Mouse (Mus musculus) kidney, embryonic 16.5 days (tissue): ENCODE measurements around the gene Tmem200b. TPM values are rescaled to one million over a fixed set of nuclear protein-coding genes. Genes with fewer than 3 reads are reported as not detected.

Source experiments
- ATAC-seq: fragments of 200-750 bp; cut with Nextera tagmentation; 2 replicates; pipeline ENCODE4 v1.8.0; 2017; ENCODE audit warnings: moderate TSS enrichment; ENCODE audit not compliant: low FRiP score, low TSS enrichment
- H3K27ac ChIP-seq: fragments of 300-500 bp; sonication (generic); 2 replicates; pipeline ENCODE4 v1.5.1; 2014; ENCODE audit warnings: low read length
- H3K27me3 ChIP-seq: fragments of 300-500 bp; sonication (generic); 2 replicates; pipeline ENCODE4 v1.6.1; 2014; ENCODE audit warnings: low read length, control low read depth, mixed read lengths; ENCODE audit not compliant: insufficient read depth
- H3K36me3 ChIP-seq: fragments of 300-500 bp; sonication (generic); 2 replicates; pipeline ENCODE4 v1.6.1; 2014; ENCODE audit warnings: low read length, control low read depth, mixed read lengths; ENCODE audit not compliant: insufficient read depth
- H3K4me1 ChIP-seq: fragments of 300-500 bp; sonication (generic); 2 replicates; pipeline ENCODE4 v1.6.1; 2014; ENCODE audit warnings: low read length, control low read depth, mixed read lengths; ENCODE audit not compliant: insufficient read depth
- H3K4me2 ChIP-seq: fragments of 300-500 bp; sonication (generic); replicated peaks from 2 replicates; pipeline ENCODE4 v1.6.1; 2014; ENCODE audit warnings: low read depth, low read length
- H3K4me3 ChIP-seq: fragments of 300-500 bp; sonication (generic); 2 replicates; pipeline ENCODE4 v1.5.1; 2014; ENCODE audit warnings: mild to moderate bottlenecking, low read length
- H3K9ac ChIP-seq: fragments of 300-500 bp; sonication (generic); replicated peaks from 2 replicates; pipeline ENCODE4 v1.6.1; 2014; ENCODE audit warnings: low read length
- H3K9me3 ChIP-seq: fragments of 300-500 bp; sonication (generic); 2 replicates; pipeline ENCODE4 v1.6.1; 2016; ENCODE audit warnings: low read length, control low read depth
- WGBS: fragments of 180-500 bp; shearing (Covaris S2); extraction: QIAGEN DNeasy Blood & Tissue Kit; methylation state at CpG from one replicate; pipeline ENCODE4 v1.1.7; 2014; 5-methylcytosine and 5-hydroxymethylcytosine counted together
- polyA plus RNA-seq: library from polyadenylated mRNA; unstranded; fragments of >200 nt; fragmentation: Nextera tagmentation; extraction: Ambion mirVana; gene quantifications from 2 replicates; pipeline ENCODE4 v1.2.1, GENCODE M21; 2015

Gene Tmem200b
- polyA plus RNA-seq, 1 experiment from 2014 or later = 1.0 TPM

DNA sequence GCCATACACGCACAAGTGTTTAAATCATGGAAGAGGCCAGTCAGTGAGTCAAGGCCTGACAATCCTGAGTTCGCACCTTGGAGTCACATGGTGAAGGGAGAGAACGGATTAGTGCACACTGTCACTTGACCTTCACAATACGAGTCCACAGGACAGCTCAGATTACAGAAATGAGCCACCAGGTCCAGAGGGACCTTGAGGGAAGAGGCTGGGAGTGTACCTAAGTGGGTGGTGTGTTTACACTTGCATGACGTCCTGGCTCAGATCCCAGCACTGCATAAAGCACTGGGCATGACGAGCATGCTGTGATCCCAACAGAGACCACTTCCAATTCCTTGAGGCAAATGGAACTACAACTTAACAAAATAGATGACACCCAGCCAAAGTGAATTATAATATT is 15.1 kb upstream of the Tmem200b start:
- H3K4me1 ChIP-seq = peaks cover 15% of the 10 kb centered on the region
- WGBS = 34% methylated on average over 6 of the region's 6 CpGs
- no peaks in the 10 kb centered on the region for H3K27me3 ChIP-seq
- H3K27ac ChIP-seq = no peak overlapping the region
- H3K36me3 ChIP-seq = peaks cover 18% of the 10 kb centered on the region
- H3K4me2 ChIP-seq = no peak overlapping the region
- no peak overlapping the region for H3K4me3 ChIP-seq
- H3K9ac ChIP-seq = no peak overlapping the region
- ATAC-seq = 0 out of 2 replicates have a peak, but pooled peaks have one; percentile 33
- H3K9me3 ChIP-seq = peaks cover 5% of the 10 kb centered on the region

DNA sequence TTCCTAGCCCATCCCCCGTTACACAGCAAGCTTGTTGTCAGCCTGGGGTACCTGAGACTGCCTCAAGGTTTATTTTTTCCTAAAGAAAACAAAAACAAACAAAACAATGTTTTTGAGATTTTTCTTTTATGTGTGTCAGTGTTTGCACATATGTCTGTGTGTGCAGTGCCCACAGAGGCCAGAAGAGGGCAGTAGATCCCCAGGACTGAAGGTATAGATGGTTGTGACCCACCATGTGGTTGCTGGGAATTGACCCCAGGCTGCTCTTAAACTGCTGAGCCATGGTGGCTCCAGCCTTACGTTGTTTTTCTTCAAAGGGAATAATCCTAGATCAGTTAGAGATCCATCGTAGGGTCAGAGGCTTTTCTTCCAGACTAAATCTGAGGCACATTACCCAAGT is 13.7 kb upstream of the Tmem200b start:
- H3K4me1 ChIP-seq = peaks cover 19% of the 10 kb centered on the region
- no peak overlapping the region for H3K9ac ChIP-seq
- H3K27ac ChIP-seq = no peak overlapping the region
- ATAC-seq = no peak
- peaks cover 5% of the 10 kb centered on the region for H3K9me3 ChIP-seq
- WGBS = 81% methylated on average over 3 of the region's 3 CpGs
- H3K4me3 ChIP-seq = no peak overlapping the region
- H3K27me3 ChIP-seq = peaks cover 6% of the 10 kb centered on the region
- peaks cover 5% of the 10 kb centered on the region; the same call in 1 of the 2 replicates for H3K36me3 ChIP-seq
- no peak overlapping the region for H3K4me2 ChIP-seq

DNA sequence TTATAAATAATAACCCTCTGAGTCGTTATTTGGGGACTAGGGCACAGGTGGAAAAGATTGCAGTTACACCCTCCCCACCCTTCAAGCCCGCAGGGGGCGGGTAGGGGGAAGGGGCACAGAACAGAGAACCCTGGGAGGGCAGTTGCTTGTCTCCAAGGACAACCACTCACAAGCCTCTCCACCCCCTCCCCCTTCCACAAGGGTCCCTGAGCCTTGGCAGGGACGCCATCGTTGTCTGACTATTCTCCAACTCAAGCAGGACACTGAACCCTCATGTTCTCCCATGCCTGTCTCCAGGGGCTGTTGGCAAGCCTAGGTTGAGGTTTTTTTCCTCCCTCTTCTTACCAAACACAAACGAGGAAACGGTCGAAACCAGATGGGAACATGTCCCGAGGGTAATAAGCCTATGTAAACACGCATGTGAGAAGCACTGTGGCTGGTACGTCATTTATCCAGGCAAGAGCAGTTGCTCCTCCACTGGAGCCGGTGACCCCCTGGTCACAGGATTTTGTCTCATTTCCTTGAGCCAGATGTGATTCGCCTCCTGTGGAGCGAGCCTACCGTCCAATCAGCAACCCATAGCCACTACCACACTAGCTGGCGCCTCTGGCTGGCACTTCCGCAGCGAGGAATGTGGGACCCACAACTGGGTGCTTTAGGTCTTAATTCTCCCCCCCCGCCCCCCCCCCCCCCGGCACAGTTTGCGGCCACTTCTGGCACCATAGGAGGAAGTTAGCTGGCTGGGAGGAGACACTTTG is 11.2 kb upstream of the Tmem200b start:
- H3K4me3 ChIP-seq = peak overlapping the region; percentile 9; the same call in 1 of the 2 replicates
- ATAC-seq = no peak
- H3K9ac ChIP-seq = peak overlapping the region; percentile 2; the same call in 1 of the 2 replicates
- H3K4me2 ChIP-seq = peak overlapping the region; percentile 43
- H3K27ac ChIP-seq = peak overlapping the region; percentile 44
- 9% methylated on average over 18 of the region's 21 CpGs for WGBS
- peaks cover 5% of the 10 kb centered on the region for H3K9me3 ChIP-seq
- peaks cover 8% of the 10 kb centered on the region for H3K27me3 ChIP-seq
- peaks cover 44% of the 10 kb centered on the region for H3K4me1 ChIP-seq
- no peaks in the 10 kb centered on the region for H3K36me3 ChIP-seq

DNA sequence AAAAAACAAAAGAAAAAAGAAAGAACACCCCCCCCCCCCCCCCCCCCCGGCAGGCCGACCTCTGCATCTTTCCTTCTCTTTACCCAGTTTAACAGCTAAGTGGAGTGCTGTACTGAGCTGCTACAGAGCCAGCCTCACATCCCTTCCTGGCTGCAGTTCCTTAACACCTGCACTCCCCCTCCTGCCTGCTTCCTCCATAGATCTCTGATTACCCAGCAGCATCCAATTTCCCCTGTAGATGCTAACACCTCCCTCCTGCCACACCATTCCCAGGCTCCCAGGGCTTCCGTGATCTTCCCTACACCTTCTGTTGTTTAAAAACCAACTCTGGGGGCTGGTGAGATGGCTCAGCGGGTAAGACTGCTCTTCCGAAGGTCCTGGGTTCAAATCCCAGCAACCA is 10.1 kb upstream of the Tmem200b start:
- H3K9ac ChIP-seq = no peak overlapping the region
- ATAC-seq = no peak
- peaks cover 8% of the 10 kb centered on the region for H3K27me3 ChIP-seq
- H3K27ac ChIP-seq = no peak overlapping the region
- no peak overlapping the region for H3K4me2 ChIP-seq
- no peaks in the 10 kb centered on the region for H3K36me3 ChIP-seq
- H3K9me3 ChIP-seq = peaks cover 5% of the 10 kb centered on the region
- 26% methylated on average over 4 of the region's 5 CpGs for WGBS
- peaks cover 55% of the 10 kb centered on the region for H3K4me1 ChIP-seq
- no peak overlapping the region for H3K4me3 ChIP-seq

DNA sequence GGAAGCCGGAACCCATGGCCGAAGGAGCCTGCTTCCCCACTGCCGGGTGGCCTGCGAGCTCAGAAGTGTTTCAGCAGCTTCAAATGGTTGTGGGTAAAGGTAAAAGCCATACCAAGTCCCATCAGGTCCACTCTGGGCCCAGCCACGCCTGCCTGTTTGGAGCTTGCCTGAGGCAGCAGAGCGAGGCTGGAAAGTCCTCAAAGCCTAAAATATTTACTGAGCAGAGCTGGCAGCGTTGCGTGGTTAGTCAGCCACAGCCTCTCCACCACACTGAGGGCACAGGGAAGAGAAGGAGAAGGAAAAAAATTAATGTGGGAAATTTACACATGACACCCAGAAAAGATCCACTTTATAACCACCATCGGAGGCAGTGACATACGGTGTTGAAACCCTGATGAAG is 8.0 kb upstream of the Tmem200b start:
- ATAC-seq = no peak
- Histone ChIP-seq H3K4me1 (peaks cover 71% of the 10 kb centered on the region), H3K27ac (no peak overlapping the region), H3K36me3 (no peaks in the 10 kb centered on the region), H3K27me3 (peaks cover 11% of the 10 kb centered on the region), H3K9me3 (no peaks in the 10 kb centered on the region), H3K4me3 (no peak overlapping the region), H3K9ac (no peak overlapping the region), H3K4me2 (no peak overlapping the region)
- 31% methylated on average over 10 of the region's 10 CpGs for WGBS

DNA sequence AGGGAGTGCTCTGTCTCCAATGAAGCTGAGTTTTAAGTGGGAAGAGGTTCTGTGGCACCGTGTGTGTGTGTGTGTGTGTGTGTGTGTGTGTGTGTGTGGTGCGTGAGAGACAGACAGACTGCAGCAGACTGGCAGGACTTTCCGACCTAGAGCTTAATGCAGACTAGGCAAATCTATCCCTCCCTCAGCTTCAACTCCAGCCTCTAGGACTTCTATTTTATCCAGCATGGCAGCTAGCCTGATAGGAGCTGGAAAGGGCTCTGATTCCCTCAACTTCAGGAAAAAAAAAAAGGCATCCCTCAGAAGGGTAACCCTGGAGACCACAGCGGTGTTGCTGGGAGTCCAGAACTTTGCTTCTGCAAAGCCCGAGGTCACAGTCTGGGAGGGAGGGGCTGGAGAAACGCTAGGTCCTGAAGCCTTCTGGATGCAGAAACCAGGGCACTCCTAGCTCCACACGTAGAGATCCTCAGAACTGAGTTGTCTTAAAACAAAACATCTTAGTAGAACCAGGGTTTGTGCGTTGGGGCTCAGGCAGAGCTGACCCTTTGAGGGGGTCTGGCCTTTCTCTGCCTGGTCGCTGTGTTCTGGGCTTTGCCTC is 7.4 kb upstream of the Tmem200b start:
- H3K4me3 ChIP-seq = no peak overlapping the region
- no peaks in the 10 kb centered on the region for H3K36me3 ChIP-seq
- peaks cover 11% of the 10 kb centered on the region for H3K27me3 ChIP-seq
- H3K4me1 ChIP-seq = peaks cover 77% of the 10 kb centered on the region
- ATAC-seq = no peak
- H3K4me2 ChIP-seq = no peak overlapping the region
- 9% methylated on average over 9 of the region's 9 CpGs for WGBS
- H3K9me3 ChIP-seq = no peaks in the 10 kb centered on the region
- H3K9ac ChIP-seq = 0 out of 2 replicates have a peak overlapping the region, but pooled peaks have one; percentile 2
- peak overlapping the region; percentile 2; the same call in 1 of the 2 replicates for H3K27ac ChIP-seq

DNA sequence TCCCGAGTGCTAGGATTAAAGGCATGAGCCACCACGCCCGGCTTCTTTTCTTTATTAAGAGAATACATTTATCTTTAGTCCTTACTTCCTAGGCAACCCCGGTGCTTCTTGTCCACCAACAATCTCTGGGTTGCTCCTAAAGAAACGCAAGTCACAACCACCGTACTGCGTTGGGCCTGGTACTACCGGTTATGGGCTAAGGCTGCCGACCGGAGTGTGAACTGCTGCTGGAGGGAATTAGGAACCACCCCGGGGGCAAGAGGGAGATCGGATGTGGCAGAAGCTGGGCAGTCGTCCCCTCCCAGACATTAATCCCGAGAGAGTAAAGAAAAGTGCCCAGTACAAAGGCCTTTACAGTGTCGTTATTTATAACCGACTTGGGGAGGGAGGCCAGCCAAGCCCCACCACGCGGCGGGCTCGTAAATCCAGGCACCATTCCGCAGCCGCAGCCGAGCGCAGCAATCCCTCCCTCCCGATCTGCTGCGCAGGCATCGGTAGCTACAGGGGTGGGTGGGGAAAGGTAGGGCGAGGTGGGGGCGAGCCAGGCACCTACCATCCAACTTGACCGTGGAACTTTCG is 6.6 kb upstream of the Tmem200b start:
- 2% methylated on average over 31 of the region's 31 CpGs for WGBS
- H3K4me2 ChIP-seq = peak overlapping the region; percentile 62
- no peaks in the 10 kb centered on the region for H3K36me3 ChIP-seq
- ATAC-seq = peak; percentile 39
- H3K27me3 ChIP-seq = peaks cover 11% of the 10 kb centered on the region
- H3K9me3 ChIP-seq = no peaks in the 10 kb centered on the region
- peak overlapping the region; percentile 31 for H3K4me3 ChIP-seq
- H3K27ac ChIP-seq = peak overlapping the region; percentile 83
- peak overlapping the region; percentile 51 for H3K9ac ChIP-seq
- H3K4me1 ChIP-seq = peaks cover 84% of the 10 kb centered on the region

DNA sequence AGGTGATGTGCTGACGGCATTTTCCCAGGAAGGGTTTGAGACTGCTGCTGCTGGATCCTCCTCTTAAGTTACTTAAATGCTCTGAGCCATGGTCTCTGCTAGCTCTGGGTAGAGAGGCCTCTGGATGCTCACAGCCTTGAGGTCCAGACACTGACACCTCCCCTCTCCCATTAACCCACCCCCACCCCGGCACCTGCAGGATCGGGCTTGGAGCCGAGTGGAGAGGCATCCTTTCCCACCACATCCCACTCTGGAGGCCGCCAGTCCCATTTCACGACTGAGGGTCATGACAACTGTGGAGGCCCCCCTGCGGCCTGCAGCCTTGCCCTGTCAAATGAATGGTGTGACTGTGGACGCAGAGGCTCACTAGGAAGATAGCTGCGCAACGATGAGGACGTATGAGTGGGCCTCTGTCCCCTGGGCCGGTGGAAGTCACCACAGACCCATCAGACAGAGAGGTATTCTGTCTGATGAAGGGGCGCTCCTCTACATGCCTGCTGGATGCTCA is 5.7 kb upstream of the Tmem200b start:
- peak overlapping the region; percentile 51; the same call in 1 of the 2 replicates for H3K9ac ChIP-seq
- 14% methylated on average over 13 of the region's 13 CpGs for whole genome bisulfite sequencing
- peaks cover 11% of the 10 kb centered on the region for H3K27me3 ChIP-seq
- H3K9me3 ChIP-seq = no peaks in the 10 kb centered on the region
- H3K36me3 ChIP-seq = no peaks in the 10 kb centered on the region
- ATAC-seq = no peak
- H3K4me2 ChIP-seq = peak overlapping the region; percentile 62
- peak overlapping the region; percentile 51 for H3K27ac ChIP-seq
- H3K4me1 ChIP-seq = peaks cover 83% of the 10 kb centered on the region
- no peak overlapping the region for H3K4me3 ChIP-seq

DNA sequence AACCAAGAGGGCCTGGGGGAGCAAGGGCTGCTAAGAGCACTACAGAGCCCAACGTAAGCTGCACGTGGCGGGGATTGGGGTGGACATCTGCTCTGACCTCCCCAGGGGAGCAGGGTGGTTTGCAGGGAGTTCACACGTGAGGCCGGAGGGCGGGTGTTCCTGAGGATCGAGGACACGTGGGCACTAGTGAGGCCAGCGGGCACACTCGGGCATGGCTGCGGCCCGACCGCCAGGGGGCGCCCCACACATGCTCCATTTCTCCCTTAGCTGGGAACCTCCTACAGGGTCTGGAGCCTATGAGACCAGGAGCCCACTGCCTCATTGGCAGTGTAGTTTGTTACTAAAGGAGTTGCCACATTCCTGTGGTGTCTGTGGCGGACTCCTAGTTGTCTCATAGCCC is 5.1 kb upstream of the Tmem200b start:
- Histone ChIP-seq H3K4me3 (no peak overlapping the region), H3K9ac (no peak overlapping the region; the same call in 1 of the 2 replicates), H3K9me3 (no peaks in the 10 kb centered on the region), H3K36me3 (no peaks in the 10 kb centered on the region), H3K4me2 (no peak overlapping the region), H3K27ac (peak overlapping the region; percentile 82), H3K4me1 (peaks cover 83% of the 10 kb centered on the region), H3K27me3 (peaks cover 11% of the 10 kb centered on the region)
- 10% methylated on average over 15 of the region's 15 CpGs for WGBS
- no peak for ATAC-seq
